11 mouse cellular contexts compared by ENCODE assay signal in genomic region chr10:14046935-14047334, GRCm38 (mm10).
A peak's percentile ranks its signal among the peaks of the same experiment; 100 is the strongest.
DNase-seq lines count a peak whose midpoint lies in the region; ATAC-seq and TF ChIP-seq lines count a peak whose summit lies in the region.
"Had no signal": no experiment of that assay in that cellular context is flagged by ENCODE, and none has a peak within 500 bp of the region (broad histone marks: within the 10 kb centered on the region; RNA-seq: fewer than 3 reads in every experiment).

No protein-coding gene starts in this region.

- no peak overlapping the region for H3K4me3 ChIP-seq in embryonic facial prominence, embryonic 15.5 days (replicated peaks)
- no peak overlapping the region for H3K4me3 ChIP-seq in embryonic facial prominence, embryonic 10.5 days
- H3K4me3 ChIP-seq in liver, adult 2 months (ENCODE audit: insufficient read depth, low read depth, low read length) = no peak overlapping the region
- no peak overlapping the region for H3K4me3 ChIP-seq in liver, embryonic 11.5 days (ENCODE audit: low read depth, low read length)
- no peak overlapping the region for H3K4me3 ChIP-seq in thymus, adult 2 months (ENCODE audit: control insufficient read depth, insufficient read depth, low read length)
- H3K4me3 ChIP-seq: embryonic facial prominence, embryonic 12.5 days; liver, embryonic 13.5 days had no signal

- ATAC-seq in embryonic facial prominence, embryonic 15.5 days (ENCODE audit: insufficient number of reproducible peaks, low FRiP score, low TSS enrichment, low read depth) = no peak
- no peak for ATAC-seq in liver, embryonic 11.5 days (replicated peaks; ENCODE audit: low FRiP score)

- H3K79me2 ChIP-seq in liver, adult 2 months (ENCODE audit: control insufficient read depth, insufficient read depth, low read length) = peaks cover 3% of the 10 kb centered on the region; the same call in 1 of the 2 replicates

- no peaks in the 10 kb centered on the region for H3K9me3 ChIP-seq in embryonic facial prominence, embryonic 15.5 days (replicated peaks)
- H3K9me3 ChIP-seq in embryonic facial prominence, embryonic 10.5 days = no peaks in the 10 kb centered on the region
- no peaks in the 10 kb centered on the region for H3K9me3 ChIP-seq in liver, embryonic 11.5 days (ENCODE audit: control insufficient read depth, low read length)
- H3K9me3 ChIP-seq: embryonic facial prominence, embryonic 12.5 days; liver, embryonic 13.5 days had no signal

- no peak overlapping the region for H3K4me2 ChIP-seq in embryonic facial prominence, embryonic 15.5 days (replicated peaks)
- no peak overlapping the region for H3K4me2 ChIP-seq in liver, embryonic 11.5 days
- H3K4me2 ChIP-seq: embryonic facial prominence, embryonic 12.5 days; liver, embryonic 13.5 days had no signal

- H3K9ac ChIP-seq in embryonic facial prominence, embryonic 15.5 days = no peak overlapping the region
- no peak overlapping the region for H3K9ac ChIP-seq in liver, adult 2 months (ENCODE audit: low read depth, low read length)
- H3K9ac ChIP-seq in liver, embryonic 11.5 days (ENCODE audit: low read depth, low read length) = no peak overlapping the region
- H3K9ac ChIP-seq: embryonic facial prominence, embryonic 12.5 days; liver, embryonic 13.5 days had no signal

- H3K27me3 ChIP-seq in embryonic facial prominence, embryonic 15.5 days = no peaks in the 10 kb centered on the region
- no peaks in the 10 kb centered on the region for H3K27me3 ChIP-seq in embryonic facial prominence, embryonic 10.5 days (replicated peaks; ENCODE audit: low read depth, poor library complexity, severe bottlenecking)
- H3K27me3 ChIP-seq in liver, adult 2 months (ENCODE audit: control insufficient read depth, insufficient read depth, low read length) = no peaks in the 10 kb centered on the region
- H3K27me3 ChIP-seq in liver, embryonic 11.5 days (replicated peaks; ENCODE audit: control insufficient read depth, insufficient read depth, low read length) = no peaks in the 10 kb centered on the region
- H3K27me3 ChIP-seq in thymus, adult 2 months (ENCODE audit: control insufficient read depth, insufficient read depth, low read length) = no peaks in the 10 kb centered on the region
- H3K27me3 ChIP-seq: embryonic facial prominence, embryonic 12.5 days; liver, embryonic 13.5 days had no signal

- H3K36me3 ChIP-seq in embryonic facial prominence, embryonic 15.5 days = no peaks in the 10 kb centered on the region
- H3K36me3 ChIP-seq in embryonic facial prominence, embryonic 10.5 days (replicated peaks) = no peaks in the 10 kb centered on the region
- H3K36me3 ChIP-seq in liver, adult 2 months (ENCODE audit: control insufficient read depth, insufficient read depth, low read length) = no peaks in the 10 kb centered on the region
- H3K36me3 ChIP-seq in liver, embryonic 11.5 days (ENCODE audit: control insufficient read depth, insufficient read depth, low read length) = no peaks in the 10 kb centered on the region
- no peaks in the 10 kb centered on the region for H3K36me3 ChIP-seq in thymus, adult 2 months (ENCODE audit: control insufficient read depth, insufficient read depth, low read length)
- H3K36me3 ChIP-seq: embryonic facial prominence, embryonic 12.5 days; liver, embryonic 13.5 days had no signal

- H3K4me1 ChIP-seq in embryonic facial prominence, embryonic 15.5 days = peaks cover 34% of the 10 kb centered on the region
- peaks cover 56% of the 10 kb centered on the region for H3K4me1 ChIP-seq in embryonic facial prominence, embryonic 10.5 days
- peaks cover 2% of the 10 kb centered on the region; the same call in 1 of the 2 replicates for H3K4me1 ChIP-seq in liver, adult 2 months (ENCODE audit: control insufficient read depth, insufficient read depth, low read length)
- peaks cover 7% of the 10 kb centered on the region for H3K4me1 ChIP-seq in liver, embryonic 11.5 days (replicated peaks; ENCODE audit: control insufficient read depth, insufficient read depth, low read length)
- peaks cover 40% of the 10 kb centered on the region for H3K4me1 ChIP-seq in thymus, adult 2 months (replicated peaks; ENCODE audit: control insufficient read depth, insufficient read depth, low read length)

- TF ChIP-seq CTCF in liver, adult 2 months (IDR thresholded peaks at IDR 0.05; ENCODE audit: low read depth, low read length) = peak; percentile 53; the same call in 1 of the 2 replicates
- TF ChIP-seq CTCF in thymus, adult 2 months (IDR thresholded peaks at IDR 0.05; ENCODE audit: borderline replicate concordance, control insufficient read depth, extremely low read depth, insufficient read depth, low read length, poor library complexity) = no peak

- intact Hi-C loops in gastrocnemius, postnatal 14 days (cut with DNase I; ENCODE audit: low total_unique reads) = no loop called here

- 58% methylated on average over 2 of the region's 2 CpGs for WGBS in embryonic facial prominence, embryonic 15.5 days
- 67% methylated on average over 2 of the region's 2 CpGs for WGBS in embryonic facial prominence, embryonic 10.5 days
- 68% methylated on average over 2 of the region's 2 CpGs for WGBS in liver, adult 2 months
- WGBS in liver, embryonic 11.5 days = 59% methylated on average over 2 of the region's 2 CpGs
- WGBS in thymus, adult 2 months = 71% methylated on average over 2 of the region's 2 CpGs

- 0 out of 2 replicates have a peak overlapping the region, but pooled peaks have one; percentile 34 for H3K27ac ChIP-seq in embryonic facial prominence, embryonic 15.5 days (replicated peaks)
- no peak overlapping the region for H3K27ac ChIP-seq in embryonic facial prominence, embryonic 10.5 days (replicated peaks)
- no peak overlapping the region for H3K27ac ChIP-seq in liver, adult 2 months (replicated peaks; ENCODE audit: insufficient read depth, low read depth, low read length)
- no peak overlapping the region for H3K27ac ChIP-seq in liver, embryonic 11.5 days (ENCODE audit: low read depth, low read length)
- H3K27ac ChIP-seq in thymus, adult 2 months (ENCODE audit: control insufficient read depth, insufficient read depth, low read length) = no peak overlapping the region
- H3K27ac ChIP-seq: liver, embryonic 13.5 days had no signal

- DNase-seq in embryonic facial prominence, embryonic 10.5 days (ENCODE audit: low spot score) = no peak
- DNase-seq in liver, adult 2 months (ENCODE audit: extremely low read depth, low read depth, low spot score) = peak; percentile 41
- no peak for DNase-seq in liver, embryonic 11.5 days (ENCODE audit: low spot score)
- peak; percentile 21 to 37 for DNase-seq in adrenal gland, postnatal 36 days
- peak; percentile 56 for DNase-seq in thymus, adult 2 months
- DNase-seq in gastrocnemius, postnatal 14 days = no peak
- DNase-seq in gastrocnemius, adult 18-20 months (ENCODE audit: low spot score) = no peak
- DNase-seq: heart, postnatal 36 days; liver, embryonic 13.5 days had no signal

- TF ChIP-seq POLR2A in liver, adult 2 months (IDR thresholded peaks at IDR 0.05; ENCODE audit: extremely low read depth, insufficient read depth, low read length) = no peak
- TF ChIP-seq POLR2A in thymus, adult 2 months (IDR thresholded peaks at IDR 0.05; ENCODE audit: control insufficient read depth, extremely low read depth, insufficient read depth, low read length, poor library complexity) = no peak

Comparison
In these comparisons a context has a peak if more than half of its experiments do, and no peak if none do; other contexts are left out.
1. DNase-seq: peak in liver, adult 2 months (single experiment), adrenal gland, postnatal 36 days (2 of 2) and thymus, adult 2 months (single experiment); none in embryonic facial prominence, embryonic 10.5 days (single experiment), liver, embryonic 11.5 days (single experiment), gastrocnemius, postnatal 14 days (single experiment) and gastrocnemius, adult 18-20 months (single experiment).